In the genomic region with DNA sequence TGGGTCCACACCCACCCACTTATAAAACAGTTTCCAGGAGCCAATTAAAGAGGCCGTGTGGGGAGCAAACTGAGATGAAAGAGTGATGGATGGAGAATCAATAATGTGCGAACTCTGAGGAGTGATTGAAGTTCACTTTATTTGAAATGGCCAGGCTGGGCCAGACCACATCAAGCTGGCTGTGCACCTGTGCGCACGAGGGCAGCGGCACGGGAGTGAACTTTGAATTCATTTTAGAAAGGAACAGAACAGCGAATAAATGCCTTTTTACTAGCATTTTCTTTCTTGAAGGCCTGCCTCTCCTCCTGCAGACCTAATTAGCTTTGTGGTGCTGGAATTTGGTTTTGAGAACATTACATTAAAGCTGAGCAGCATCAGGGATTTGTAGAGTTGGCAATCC, we compare ENCODE assay signal across 9 mouse cellular contexts.
DNase-seq lines count a peak whose midpoint lies in the region; ATAC-seq and TF ChIP-seq lines count a peak whose summit lies in the region.
"Had no signal": no experiment of that assay in that cellular context is flagged by ENCODE, and none has a peak within 500 bp of the region (broad histone marks: within the 10 kb centered on the region; RNA-seq: fewer than 3 reads in every experiment).

No protein-coding gene starts in this region.

- no peaks in the 10 kb centered on the region for H3K27me3 ChIP-seq in heart, postnatal 0 days (ENCODE audit: control insufficient read depth, insufficient read depth, low read length)
- H3K27me3 ChIP-seq in forebrain, embryonic 12.5 days = no peaks in the 10 kb centered on the region
- no peaks in the 10 kb centered on the region for H3K27me3 ChIP-seq in myocyte (ENCODE audit: control insufficient read depth, insufficient read depth, insufficient read length)

- no peak for TF ChIP-seq POLR2A in myocyte (IDR thresholded peaks at IDR 0.05; ENCODE audit: insufficient read length, low read depth)

- no peak overlapping the region for H3K4me3 ChIP-seq in heart, postnatal 0 days (ENCODE audit: low read depth, low read length)
- H3K4me3 ChIP-seq in forebrain, embryonic 12.5 days (replicated peaks) = no peak overlapping the region
- no peak overlapping the region for H3K4me3 ChIP-seq in myocyte

- peak; percentile 5 for DNase-seq in heart, postnatal 0 days (ENCODE audit: low spot score)
- DNase-seq in heart, postnatal 14 days = no peak
- DNase-seq in kidney, adult 8-10 months = peak; percentile 44 to 73
- no peak for DNase-seq in layer of hippocampus, postnatal 25 days (ENCODE audit: extremely low spot score in 1 of 2, low spot score in 1 of 2)
- DNase-seq: layer of hippocampus, postnatal 36 days had no signal

- WGBS in heart, postnatal 0 days = 50% methylated on average over 7 of the region's 7 CpGs
- 12% methylated on average over 7 of the region's 7 CpGs for WGBS in forebrain, embryonic 12.5 days

- TF ChIP-seq EP300 in heart, postnatal 0 days (IDR thresholded peaks at IDR 0.05; ENCODE audit: low read depth) = no peak

- H3K36me3 ChIP-seq in heart, postnatal 0 days (replicated peaks; ENCODE audit: control insufficient read depth, insufficient read depth, low read length) = no peaks in the 10 kb centered on the region
- H3K36me3 ChIP-seq in forebrain, embryonic 12.5 days (replicated peaks) = no peaks in the 10 kb centered on the region
- no peaks in the 10 kb centered on the region for H3K36me3 ChIP-seq in myocyte (ENCODE audit: control insufficient read depth, insufficient read depth)

- peak overlapping the region; percentile 48 for H3K4me2 ChIP-seq in heart, postnatal 0 days (ENCODE audit: low read depth, low read length)
- no peak overlapping the region for H3K4me2 ChIP-seq in forebrain, embryonic 12.5 days
- peak overlapping the region; percentile 82 for H3K4me2 ChIP-seq in myocyte (ENCODE audit: low read depth)

- H3K27ac ChIP-seq in heart, postnatal 0 days (ENCODE audit: low read depth) = peak overlapping the region; percentile 70
- H3K27ac ChIP-seq in forebrain, embryonic 12.5 days = peak overlapping the region; percentile 75; the same call in 1 of the 2 replicates

- H3K4me1 ChIP-seq in heart, postnatal 0 days (ENCODE audit: control insufficient read depth, insufficient read depth) = peaks cover 34% of the 10 kb centered on the region
- peaks cover 75% of the 10 kb centered on the region for H3K4me1 ChIP-seq in forebrain, embryonic 12.5 days

- no peak overlapping the region for H3ac ChIP-seq in myocyte (ENCODE audit: control insufficient read depth, insufficient read length)

- intact Hi-C loops in heart, postnatal 14 days (cut with DNase I) = no loop called here

- TF ChIP-seq CTCF in heart, postnatal 0 days (IDR thresholded peaks at IDR 0.05; ENCODE audit: low read depth) = no peak

- H3K79me2 ChIP-seq in myocyte (ENCODE audit: control insufficient read depth, insufficient read depth) = peaks cover 100% of the 10 kb centered on the region

- no peaks in the 10 kb centered on the region for H3K9me3 ChIP-seq in heart, postnatal 0 days (replicated peaks; ENCODE audit: control insufficient read depth, low read length)
- no peaks in the 10 kb centered on the region for H3K9me3 ChIP-seq in forebrain, embryonic 12.5 days

- no peak for ATAC-seq in heart, postnatal 0 days (ENCODE audit: insufficient read depth, low read depth)
- no peak for ATAC-seq in forebrain, embryonic 12.5 days (ENCODE audit: low FRiP score)
- no peak for ATAC-seq in megakaryocyte-erythroid progenitor cell, adult 5-6 weeks (replicated peaks; ENCODE audit: low FRiP score, low TSS enrichment, poor library complexity, severe bottlenecking)
- no peak for ATAC-seq in inflammation-experienced regulatory T-cells, adult 6 months

- H3K9ac ChIP-seq in heart, postnatal 0 days (replicated peaks; ENCODE audit: low read depth, low read length) = no peak overlapping the region; the same call in 1 of the 2 replicates
- H3K9ac ChIP-seq in forebrain, embryonic 12.5 days = no peak overlapping the region

TF ChIP-seq in myocyte, 11 proteins besides CTCF, POLR2A, EP300 and RAD21:
- no peak for TF ChIP-seq SRF (IDR thresholded peaks at IDR 0.05; ENCODE audit: control insufficient read depth, insufficient read length, low read depth)
- no peak for TF ChIP-seq E2F4 (IDR thresholded peaks at IDR 0.05; ENCODE audit: insufficient read depth)
- no peak for TF ChIP-seq TCF3 (IDR thresholded peaks at IDR 0.05; ENCODE audit: insufficient read length, low read depth)
- no peak for TF ChIP-seq MAX (IDR thresholded peaks at IDR 0.05; ENCODE audit: low read depth)
- TF ChIP-seq MYOG (IDR thresholded peaks at IDR 0.05; ENCODE audit: control insufficient read depth in 1 of 3, insufficient read depth in 1 of 3, insufficient read length in 2 of 3, low read depth in 2 of 3) = no peak
- TF ChIP-seq REST (IDR thresholded peaks at IDR 0.05; ENCODE audit: insufficient read depth, insufficient read length) = no peak
TF ChIP-seq in myocyte: peak in this region for 0.

Comparison
In these comparisons a context has a peak if more than half of its experiments do, and no peak if none do; other contexts are left out.
1. DNase-seq: peak in heart, postnatal 0 days (single experiment) and kidney, adult 8-10 months (2 of 2); none in heart, postnatal 14 days (0 of 2) and layer of hippocampus, postnatal 25 days (0 of 2).